Mouse (Mus musculus): ENCODE data around the gene Crtap. TPM values are rescaled to one million over a fixed set of nuclear protein-coding genes. Genes with fewer than 3 reads are reported as not detected.
"Not testable (repeated sequence)": the region's sequence is repeated elsewhere in the genome, so short reads cannot be mapped to it uniquely, and the experiment has no call there.

Crtap gene
- polyA plus RNA-seq, 1 experiment from 2014 or later: 57.8 TPM

DNA sequence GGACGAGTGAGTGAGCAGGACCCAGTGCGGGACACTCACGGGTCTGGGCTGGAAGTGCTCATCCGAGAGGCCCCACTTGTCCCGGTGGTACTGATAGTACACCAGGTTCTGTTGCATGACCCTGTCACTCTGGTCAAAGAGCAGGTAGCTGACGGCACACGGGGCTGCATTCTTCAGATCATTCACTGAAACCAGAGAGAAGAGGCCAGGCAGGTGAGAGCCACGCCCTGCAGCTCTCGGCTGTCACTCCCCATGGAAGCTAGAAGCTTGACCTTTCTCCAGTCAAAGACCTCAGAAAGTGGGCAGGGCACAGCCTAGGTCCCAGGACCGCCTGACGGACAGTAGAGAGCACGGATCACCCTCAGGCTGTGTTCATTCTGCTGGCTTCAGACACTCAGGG, 10.6 kb downstream of the Crtap start:
- WGBS: 85% methylated on average over 12 of the region's 12 CpGs
- ATAC-seq (ENCODE audit: low FRiP score) (no peak), DNase-seq (ENCODE audit: low spot score) (no peak)
- H3K9ac ChIP-seq (ENCODE audit: low read depth, low read length): no peak overlapping the region
- H3K27ac ChIP-seq (ENCODE audit: low read depth, low read length): no peak overlapping the region
- no peaks in the 10 kb centered on the region for H3K4me1 ChIP-seq (replicated peaks; ENCODE audit: control insufficient read depth, insufficient read depth, low read length)
- H3K36me3 ChIP-seq (ENCODE audit: control insufficient read depth, insufficient read depth, low read length): no peaks in the 10 kb centered on the region
- no peaks in the 10 kb centered on the region for H3K9me3 ChIP-seq (ENCODE audit: control insufficient read depth, low read length)
- no peak overlapping the region for H3K4me3 ChIP-seq (ENCODE audit: low read depth, low read length)
- no peak overlapping the region for H3K4me2 ChIP-seq (replicated peaks; ENCODE audit: low read depth, low read length)
- H3K27me3 ChIP-seq (ENCODE audit: control insufficient read depth, insufficient read depth, low read length): no peaks in the 10 kb centered on the region

DNA sequence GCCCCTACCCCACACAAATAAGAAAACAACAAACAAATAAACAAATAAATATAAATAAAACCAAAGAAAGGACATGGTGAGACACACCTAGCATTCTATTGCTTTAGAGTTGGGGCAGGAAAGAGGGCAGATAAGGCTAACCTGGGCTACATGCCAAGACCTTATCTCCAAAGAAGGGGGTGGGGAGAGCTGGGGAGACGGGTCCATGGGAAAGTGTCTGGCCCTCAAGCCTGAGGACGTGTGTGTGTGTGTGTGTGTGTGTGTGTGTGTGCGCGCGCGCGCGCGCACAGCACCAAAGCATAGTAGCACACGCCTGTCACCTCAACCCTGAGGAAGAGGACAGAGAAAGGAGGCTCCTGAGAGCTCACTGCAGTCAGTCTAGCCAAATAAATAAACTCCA, 13.3 kb downstream of the Crtap start:
- 96% methylated on average over 10 of the region's 10 CpGs for WGBS
- no peak overlapping the region for H3K27ac ChIP-seq (ENCODE audit: low read depth, low read length)
- H3K4me2 ChIP-seq (replicated peaks; ENCODE audit: low read depth, low read length): no peak overlapping the region
- no peak overlapping the region for H3K4me3 ChIP-seq (ENCODE audit: low read depth, low read length)
- H3K9ac ChIP-seq (ENCODE audit: low read depth, low read length): no peak overlapping the region
- DNase-seq (ENCODE audit: low spot score) (no peak), ATAC-seq (ENCODE audit: low FRiP score) (no peak)
- no peaks in the 10 kb centered on the region for H3K36me3 ChIP-seq (ENCODE audit: control insufficient read depth, insufficient read depth, low read length)
- no peaks in the 10 kb centered on the region for H3K9me3 ChIP-seq (ENCODE audit: control insufficient read depth, low read length)
- no peaks in the 10 kb centered on the region for H3K27me3 ChIP-seq (ENCODE audit: control insufficient read depth, insufficient read depth, low read length)
- no peaks in the 10 kb centered on the region for H3K4me1 ChIP-seq (replicated peaks; ENCODE audit: control insufficient read depth, insufficient read depth, low read length)

DNA sequence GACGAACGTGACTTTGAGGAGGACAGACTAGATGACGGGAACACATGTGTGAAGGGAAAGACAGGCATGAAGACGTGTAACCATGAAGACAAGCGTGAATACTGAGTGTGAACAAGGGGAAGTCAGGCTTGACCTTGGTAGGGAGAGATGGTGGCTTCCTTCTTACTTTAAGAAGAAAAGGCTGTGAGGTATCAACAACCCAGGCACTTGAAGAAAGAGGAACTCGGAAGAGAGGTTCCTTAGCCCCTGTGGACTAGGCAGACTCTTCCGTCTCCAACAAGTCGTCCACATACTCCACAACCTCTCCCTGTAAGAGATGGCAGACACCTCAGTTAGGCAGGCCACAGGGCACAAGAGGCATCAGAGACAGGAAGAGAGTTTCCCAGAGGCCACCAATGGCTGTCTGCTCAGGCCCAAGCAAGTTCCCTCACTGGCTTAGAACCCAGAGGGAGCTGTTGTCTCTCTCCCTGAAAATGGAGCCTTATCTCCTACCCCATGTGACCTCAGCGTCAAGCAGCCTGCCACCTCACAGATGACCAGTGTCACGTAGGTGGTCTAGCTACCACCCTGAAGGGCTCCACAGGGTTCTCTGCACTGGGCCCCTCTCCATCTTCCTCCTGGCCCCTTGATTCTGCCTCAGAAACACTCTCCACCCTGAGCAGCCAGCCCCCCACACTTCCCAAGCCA, 15.1 kb downstream of the Crtap start:
- Histone ChIP-seq H3K4me1 (replicated peaks; ENCODE audit: control insufficient read depth, insufficient read depth, low read length) (no peaks in the 10 kb centered on the region), H3K9ac (ENCODE audit: low read depth, low read length) (no peak overlapping the region), H3K4me2 (replicated peaks; ENCODE audit: low read depth, low read length) (no peak overlapping the region), H3K36me3 (ENCODE audit: control insufficient read depth, insufficient read depth, low read length) (no peaks in the 10 kb centered on the region), H3K4me3 (ENCODE audit: low read depth, low read length) (no peak overlapping the region), H3K27me3 (ENCODE audit: control insufficient read depth, insufficient read depth, low read length) (no peaks in the 10 kb centered on the region), H3K9me3 (ENCODE audit: control insufficient read depth, low read length) (no peaks in the 10 kb centered on the region), H3K27ac (ENCODE audit: low read depth, low read length) (no peak overlapping the region)
- ATAC-seq (ENCODE audit: low FRiP score) (no peak), DNase-seq (ENCODE audit: low spot score) (no peak)
- WGBS: 90% methylated on average over 10 of the region's 10 CpGs

DNA sequence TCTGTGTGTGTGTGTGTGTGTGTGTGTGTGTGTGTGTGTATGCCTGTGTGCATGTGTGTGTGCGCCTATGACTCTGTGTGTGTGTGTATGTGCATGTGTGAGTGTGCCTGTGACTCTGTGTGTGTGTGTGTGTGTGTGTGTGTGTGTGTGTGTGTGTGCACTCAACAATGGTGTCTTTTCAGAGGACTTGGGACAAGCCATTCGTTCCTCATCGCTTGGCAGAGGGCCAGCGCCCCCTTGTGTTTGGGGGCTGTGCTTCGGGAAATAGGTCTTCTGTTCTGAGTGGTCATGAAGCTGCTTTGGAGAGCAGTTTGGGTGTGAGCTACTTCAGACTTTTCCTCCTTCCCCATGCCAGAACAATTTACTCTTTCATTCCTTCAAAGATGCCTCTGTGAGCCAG, 18.8 kb downstream of the Crtap start:
- DNase-seq (ENCODE audit: low spot score); H3K36me3 ChIP-seq (ENCODE audit: control insufficient read depth, insufficient read depth, low read length): not testable (repeated sequence)

DNA sequence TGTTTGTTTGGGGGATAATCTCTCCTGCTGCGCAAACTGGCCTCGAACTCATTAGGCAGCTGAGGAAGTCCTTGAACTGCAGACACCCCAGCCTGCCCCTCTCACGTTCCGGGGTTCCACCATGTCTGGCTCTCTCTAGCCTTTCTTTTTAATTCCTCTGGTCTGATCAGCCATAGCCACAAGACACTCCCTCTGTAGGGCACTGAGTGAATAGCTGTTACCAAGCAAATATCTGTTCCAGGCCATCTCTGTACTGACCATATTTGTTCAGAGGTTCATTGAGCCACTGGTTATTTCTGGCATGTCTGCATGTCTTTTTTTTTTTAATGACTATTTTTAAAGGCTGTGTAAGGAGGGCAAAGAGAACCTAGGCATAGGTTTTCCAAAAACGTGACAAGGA, 21.1 kb downstream of the Crtap start:
- WGBS: 53% methylated on average over 5 of the region's 5 CpGs
- not testable (repeated sequence) for DNase-seq (ENCODE audit: low spot score)

More for the DNA sequence above, 18.8 kb downstream of the Crtap start:
- ATAC-seq (ENCODE audit: low FRiP score); H3K4me2 ChIP-seq (replicated peaks; ENCODE audit: low read depth, low read length); H3K9ac ChIP-seq (ENCODE audit: low read depth, low read length); H3K9me3 ChIP-seq (ENCODE audit: control insufficient read depth, low read length); H3K4me3 ChIP-seq (ENCODE audit: low read depth, low read length); H3K4me1 ChIP-seq (replicated peaks; ENCODE audit: control insufficient read depth, insufficient read depth, low read length); H3K27ac ChIP-seq (ENCODE audit: low read depth, low read length); H3K27me3 ChIP-seq (ENCODE audit: control insufficient read depth, insufficient read depth, low read length): not testable (repeated sequence)
- 27% methylated on average over 5 of the region's 5 CpGs for whole genome bisulfite sequencing

DNA sequence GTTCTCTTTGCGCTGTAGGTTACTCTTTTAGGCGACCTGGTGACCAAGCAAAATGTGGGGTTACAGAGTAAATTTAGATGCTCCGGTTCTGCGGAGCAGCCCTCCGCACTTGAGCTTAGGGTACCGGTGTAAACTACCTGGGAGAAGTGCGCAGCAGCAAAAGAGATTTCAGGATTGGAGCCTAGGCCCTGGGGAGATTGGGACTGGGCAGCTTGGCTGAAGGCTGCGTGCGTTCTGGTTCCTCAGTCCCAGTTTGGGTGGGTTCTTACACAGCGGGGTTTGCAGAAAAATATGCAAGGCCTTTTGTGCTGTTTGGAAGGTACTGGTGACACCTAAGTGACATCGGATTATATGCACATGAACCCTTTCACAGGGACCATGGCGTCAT, 22.0 kb downstream of the Crtap start:
- WGBS: 15% methylated on average over 12 of the region's 12 CpGs
- Histone ChIP-seq H3K27ac (ENCODE audit: low read depth, low read length) (no peak overlapping the region), H3K4me2 (replicated peaks; ENCODE audit: low read depth, low read length) (peak overlapping the region; percentile 59), H3K27me3 (ENCODE audit: control insufficient read depth, insufficient read depth, low read length) (peaks cover 2% of the 10 kb centered on the region; the same call in 1 of the 2 replicates), H3K4me1 (replicated peaks; ENCODE audit: control insufficient read depth, insufficient read depth, low read length) (no peaks in the 10 kb centered on the region), H3K9me3 (ENCODE audit: control insufficient read depth, low read length) (no peaks in the 10 kb centered on the region), H3K9ac (ENCODE audit: low read depth, low read length) (peak overlapping the region; percentile 44), H3K4me3 (ENCODE audit: low read depth, low read length) (peak overlapping the region; percentile 38), H3K36me3 (ENCODE audit: control insufficient read depth, insufficient read depth, low read length) (no peaks in the 10 kb centered on the region)
- ATAC-seq (ENCODE audit: low FRiP score): peak; percentile 38; the same call in 1 of the 2 replicates
- DNase-seq (ENCODE audit: low spot score): no peak

More for the DNA sequence above, 21.1 kb downstream of the Crtap start:
- not testable (repeated sequence) for H3K36me3 ChIP-seq (ENCODE audit: control insufficient read depth, insufficient read depth, low read length); H3K4me3 ChIP-seq (ENCODE audit: low read depth, low read length); H3K4me2 ChIP-seq (replicated peaks; ENCODE audit: low read depth, low read length); H3K27ac ChIP-seq (ENCODE audit: low read depth, low read length); H3K9ac ChIP-seq (ENCODE audit: low read depth, low read length); ATAC-seq (ENCODE audit: low FRiP score); H3K27me3 ChIP-seq (ENCODE audit: control insufficient read depth, insufficient read depth, low read length); H3K4me1 ChIP-seq (replicated peaks; ENCODE audit: control insufficient read depth, insufficient read depth, low read length); H3K9me3 ChIP-seq (ENCODE audit: control insufficient read depth, low read length)

DNA sequence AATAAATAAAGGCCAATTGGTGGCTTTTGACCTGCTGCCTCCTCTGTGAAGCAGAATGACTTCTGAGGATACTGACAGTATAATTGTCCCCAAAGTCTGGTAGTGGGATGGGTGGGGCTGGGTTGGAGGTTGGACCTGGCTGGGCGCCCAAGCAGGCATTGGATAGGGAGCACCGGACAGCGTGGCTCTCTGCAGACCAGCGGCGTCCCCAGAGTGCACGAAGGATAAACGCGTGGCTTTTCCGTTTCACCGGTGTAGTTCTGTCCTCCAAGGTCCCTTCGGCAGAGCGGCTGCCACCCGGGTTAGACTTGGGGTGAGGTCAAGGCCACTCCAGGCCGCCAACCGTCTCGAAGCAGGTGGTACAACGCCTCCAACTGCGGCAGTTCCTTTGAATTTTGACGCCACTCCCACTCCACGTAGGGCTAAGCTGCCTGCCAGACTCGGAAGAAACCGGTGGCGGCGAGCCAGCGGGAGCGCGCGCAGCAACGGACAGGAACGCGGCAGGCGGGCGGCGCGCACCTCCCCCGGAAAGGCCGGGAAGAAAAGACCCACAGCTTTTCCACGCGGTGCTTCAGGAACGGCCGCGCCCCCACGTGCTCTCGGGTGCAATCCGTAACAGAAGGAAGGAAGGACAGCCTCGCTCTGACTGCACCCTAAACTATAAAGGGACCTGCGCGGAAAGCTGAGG, 22.5 kb downstream of the Crtap start:
- WGBS: 1% methylated on average over 48 of the region's 48 CpGs
- Histone ChIP-seq H3K4me3 (ENCODE audit: low read depth, low read length) (peak overlapping the region; percentile 38), H3K4me2 (replicated peaks; ENCODE audit: low read depth, low read length) (peak overlapping the region; percentile 59), H3K36me3 (ENCODE audit: control insufficient read depth, insufficient read depth, low read length) (no peaks in the 10 kb centered on the region), H3K27ac (ENCODE audit: low read depth, low read length) (no peak overlapping the region), H3K27me3 (ENCODE audit: control insufficient read depth, insufficient read depth, low read length) (peaks cover 2% of the 10 kb centered on the region; the same call in 1 of the 2 replicates), H3K9me3 (ENCODE audit: control insufficient read depth, low read length) (no peaks in the 10 kb centered on the region), H3K4me1 (replicated peaks; ENCODE audit: control insufficient read depth, insufficient read depth, low read length) (no peaks in the 10 kb centered on the region), H3K9ac (ENCODE audit: low read depth, low read length) (peak overlapping the region; percentile 44)
- peak; percentile 71 for DNase-seq (ENCODE audit: low spot score)
- peak; percentile 81 for ATAC-seq (ENCODE audit: low FRiP score)

DNA sequence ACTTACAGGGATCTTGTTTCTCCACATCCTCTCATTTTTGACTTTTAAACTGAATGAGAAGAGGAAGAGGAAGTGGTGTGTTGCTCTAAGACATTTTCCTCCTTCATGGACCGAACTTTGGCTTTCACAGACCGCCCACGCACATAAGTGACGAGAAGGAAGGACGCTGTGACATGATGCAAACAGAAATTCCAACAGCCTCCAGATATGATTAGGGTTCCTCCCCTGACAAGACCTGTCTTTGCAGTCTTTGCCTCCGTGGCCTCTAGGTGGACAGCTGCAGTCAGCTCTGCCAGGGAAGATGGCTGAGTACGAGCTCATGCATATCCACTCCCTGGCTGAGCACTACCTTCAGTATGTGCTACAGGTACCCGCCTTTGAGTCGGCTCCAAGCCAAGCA, 60.6 kb downstream of the Crtap start, which contains the start of gene Bcl2a1c:
Gene Bcl2a1c, plus strand, starts transcription at position 281 of the 400 bp plus-strand sequence.
- not testable (repeated sequence) for ATAC-seq (ENCODE audit: low FRiP score); H3K27ac ChIP-seq (ENCODE audit: low read depth, low read length)
- 81% methylated on average over 9 of the region's 9 CpGs for WGBS

DNA sequence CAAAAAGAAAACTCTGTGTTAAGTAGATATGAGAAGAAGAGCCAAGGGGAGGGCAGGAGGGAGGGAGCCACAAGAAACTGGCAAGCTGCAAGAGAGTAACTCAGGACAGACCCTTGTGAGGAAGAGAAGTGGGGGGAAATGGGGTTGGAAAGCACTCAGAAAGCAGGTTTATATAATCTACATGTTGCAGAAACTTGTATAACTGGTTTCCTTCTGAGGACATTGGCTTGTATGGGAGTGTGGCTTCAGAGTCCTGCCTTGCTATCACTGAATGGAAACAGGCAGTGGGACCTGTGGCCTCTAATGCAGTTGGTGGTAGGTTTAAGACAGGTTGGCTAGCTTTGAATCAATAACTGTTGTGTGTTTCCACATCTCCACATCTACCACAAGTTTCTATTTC, 62.1 kb downstream of the Crtap start:
- H3K9me3 ChIP-seq (ENCODE audit: control insufficient read depth, low read length); H3K4me1 ChIP-seq (replicated peaks; ENCODE audit: control insufficient read depth, insufficient read depth, low read length); ATAC-seq (ENCODE audit: low FRiP score); H3K27me3 ChIP-seq (ENCODE audit: control insufficient read depth, insufficient read depth, low read length); DNase-seq (ENCODE audit: low spot score); H3K9ac ChIP-seq (ENCODE audit: low read depth, low read length); H3K4me2 ChIP-seq (replicated peaks; ENCODE audit: low read depth, low read length); H3K36me3 ChIP-seq (ENCODE audit: control insufficient read depth, insufficient read depth, low read length); H3K27ac ChIP-seq (ENCODE audit: low read depth, low read length); H3K4me3 ChIP-seq (ENCODE audit: low read depth, low read length): not testable (repeated sequence)

More for the DNA sequence above, 60.6 kb downstream of the Crtap start, which contains the start of gene Bcl2a1c:
- DNase-seq (ENCODE audit: low spot score); H3K4me3 ChIP-seq (ENCODE audit: low read depth, low read length); H3K9me3 ChIP-seq (ENCODE audit: control insufficient read depth, low read length); H3K9ac ChIP-seq (ENCODE audit: low read depth, low read length); H3K27me3 ChIP-seq (ENCODE audit: control insufficient read depth, insufficient read depth, low read length); H3K4me1 ChIP-seq (replicated peaks; ENCODE audit: control insufficient read depth, insufficient read depth, low read length); H3K4me2 ChIP-seq (replicated peaks; ENCODE audit: low read depth, low read length); H3K36me3 ChIP-seq (ENCODE audit: control insufficient read depth, insufficient read depth, low read length): not testable (repeated sequence)
